Mouse (Mus musculus) left cerebral cortex, adult 8-10 months (tissue): ENCODE results near the gene Wdr91. TPM values are rescaled to one million over a fixed set of nuclear protein-coding genes. Genes with fewer than 3 reads are reported as not detected.

Source experiments
- DNase-seq, 2 experiments: peaks; one replicate each; pipeline ENCODE4 v3.0.0; 2022; ENCODE audit warnings: low spot score in 2 of 2
- total RNA-seq, 4 experiments: library from RNA; stranded (reverse); gene quantifications; 2 replicates each; pipeline ENCODE4 v1.2.4; 2022

The Wdr91 gene
- total RNA-seq, 4 experiments from 2014 or later: 35.9 to 39.9 (median 38.0) TPM

- DNase-seq: no peak
These were observed 8.5 kb upstream of the Wdr91 start for GRCm38 (mm10) chr6:34919146-34919545.

GRCm38 (mm10) chr6:34914462-34914861 is 3.8 kb upstream of the Wdr91 start:
- DNase-seq: no peak

DNA sequence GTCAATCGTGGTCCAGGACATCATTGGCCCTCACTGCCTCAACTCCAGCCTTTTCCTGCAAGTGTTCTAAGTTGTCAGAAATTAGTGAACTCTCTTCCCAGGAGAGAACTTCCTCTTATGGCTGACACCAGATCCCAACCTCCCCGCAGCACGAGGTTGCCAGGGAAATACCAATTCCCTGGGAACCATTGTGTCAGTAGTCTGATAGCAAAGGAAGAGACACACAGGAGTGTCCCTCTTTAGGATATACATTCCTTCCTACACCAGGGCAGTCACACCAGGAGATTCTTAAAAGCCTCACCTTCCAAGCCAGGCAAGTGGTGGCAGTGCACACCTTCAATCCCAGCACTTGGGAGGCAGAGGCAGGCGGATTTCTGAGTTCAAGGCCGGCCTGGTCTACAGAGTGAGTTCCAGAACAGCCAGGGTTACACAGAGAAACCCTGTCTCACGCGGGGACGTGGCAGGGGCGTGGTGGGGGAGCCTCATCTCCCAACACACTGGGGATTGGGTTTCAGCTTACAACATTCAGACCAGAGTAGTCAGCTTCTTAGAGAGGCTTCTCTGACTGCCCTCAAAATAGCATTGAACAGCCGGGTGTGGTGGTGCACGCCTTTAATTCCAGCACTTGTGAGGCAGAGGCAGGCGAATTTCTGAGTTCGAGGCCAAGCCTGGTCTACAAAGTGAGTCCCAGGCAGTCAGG is 2.8 kb upstream of the Wdr91 start:
- no peak for DNase-seq

DNA sequence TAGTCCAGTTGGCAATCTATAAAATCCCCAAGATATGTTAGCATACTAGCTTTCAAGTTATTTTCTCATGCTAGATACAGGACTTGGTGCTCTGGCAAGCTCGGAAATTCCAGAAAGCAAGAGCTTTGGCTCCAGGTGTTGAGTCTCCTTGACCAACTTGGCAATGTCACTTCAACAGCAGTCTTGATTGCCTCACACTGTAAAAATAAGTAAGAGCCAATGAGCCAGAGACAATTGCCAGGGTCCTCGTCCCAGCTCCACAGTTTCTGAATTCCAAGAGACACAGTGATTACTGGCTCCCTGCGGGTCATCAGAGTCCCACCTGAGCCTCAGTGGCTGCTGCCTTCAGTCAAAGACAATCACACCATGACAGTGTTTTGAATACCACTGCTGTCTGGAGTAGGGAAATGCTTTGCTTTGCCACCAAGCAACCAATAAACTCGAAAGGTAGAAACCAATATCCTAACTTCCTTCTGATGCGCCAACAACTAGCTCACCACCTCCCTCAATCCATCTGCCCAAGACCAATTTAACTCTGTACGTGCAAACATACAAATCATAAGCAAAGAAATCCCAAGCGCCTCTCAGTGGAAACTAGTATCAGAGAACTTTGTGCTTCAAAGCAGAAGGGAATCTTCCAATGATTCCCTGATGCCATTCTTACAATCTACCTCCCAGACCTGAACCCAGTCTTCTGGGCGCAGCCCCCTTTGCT is 888 bp downstream of the Wdr91 start:
- no peak for DNase-seq

GRCm38 (mm10) chr6:34907696-34908260 is 2.9 kb downstream of the Wdr91 start:
- no peak for DNase-seq

GRCm38 (mm10) chr6:34907121-34907614 is 3.5 kb downstream of the Wdr91 start:
- no peak for DNase-seq

- DNase-seq: peak in 1 of 2 experiments; percentile 33
These were observed 4.0 kb downstream of the Wdr91 start for GRCm38 (mm10) chr6:34906661-34907060.

DNA sequence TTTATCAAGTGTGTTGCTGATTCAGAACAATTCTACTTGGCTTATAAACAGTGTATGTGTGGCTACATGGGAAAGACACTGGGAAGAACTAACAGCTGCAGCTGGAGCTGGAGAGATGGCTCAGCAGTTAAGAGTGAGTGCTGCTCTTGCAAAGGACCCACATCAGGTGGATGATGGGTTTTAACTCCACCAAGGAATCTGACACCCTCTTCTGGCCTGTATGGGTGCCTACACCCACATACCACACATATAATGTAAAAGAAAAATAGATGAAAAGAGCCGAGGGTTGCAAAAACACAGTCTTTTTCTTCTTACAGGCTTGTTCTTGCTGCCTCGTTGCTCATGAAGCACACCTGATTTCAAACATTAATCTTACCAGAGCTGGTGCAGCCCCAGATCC is 4.6 kb downstream of the Wdr91 start:
- no peak for DNase-seq

- no peak for DNase-seq
These were observed 6.3 kb downstream of the Wdr91 start for GRCm38 (mm10) chr6:34904361-34904760.

DNA sequence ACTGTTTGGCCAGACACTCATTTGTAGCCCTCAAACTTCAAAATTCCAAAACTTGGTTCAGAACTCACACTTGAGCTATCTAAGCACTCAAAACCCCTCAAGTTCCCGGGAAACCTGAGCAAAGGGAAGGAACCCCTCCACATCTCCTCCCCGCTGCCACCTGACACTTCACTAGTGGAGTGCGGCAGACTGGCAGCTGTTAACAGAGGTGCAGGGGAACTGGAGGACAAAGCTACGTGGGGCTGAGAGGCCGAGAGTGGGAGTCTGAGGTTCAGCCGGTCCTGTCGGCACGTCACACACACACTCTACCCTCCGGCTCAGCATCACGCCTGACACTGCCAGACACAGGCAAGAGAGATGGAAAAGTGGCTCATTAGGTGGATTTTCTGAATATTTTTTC is 6.8 kb downstream of the Wdr91 start:
- DNase-seq: no peak

- DNase-seq: no peak
These were observed 7.2 kb downstream of the Wdr91 start for GRCm38 (mm10) chr6:34903441-34903840.

DNA sequence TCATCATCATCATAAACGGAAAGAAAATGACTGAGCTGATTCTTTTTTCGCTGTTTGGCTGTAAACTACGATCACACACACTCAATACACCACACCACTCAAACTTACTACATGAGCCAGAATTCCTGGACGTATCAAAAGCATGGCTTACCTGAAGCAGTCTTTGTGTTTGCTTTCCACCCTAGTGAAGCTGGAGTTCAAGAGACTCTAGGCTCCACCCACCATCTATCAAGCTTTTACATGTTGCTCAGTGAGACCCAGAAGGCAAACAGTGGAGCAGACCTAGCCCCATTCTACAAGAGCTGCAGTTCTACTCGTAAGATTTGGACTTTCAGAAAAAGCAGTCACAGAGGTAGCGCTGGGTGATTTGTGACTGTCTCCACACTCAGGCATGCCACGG is 8.1 kb downstream of the Wdr91 start:
- no peak for DNase-seq

- no peak for DNase-seq
These were observed 8.7 kb downstream of the Wdr91 start for GRCm38 (mm10) chr6:34901911-34902444.

- DNase-seq: no peak
These were observed 9.7 kb downstream of the Wdr91 start for GRCm38 (mm10) chr6:34900990-34901389.

GRCm38 (mm10) chr6:34899127-34899526 is 11.5 kb downstream of the Wdr91 start:
- DNase-seq: no peak

- DNase-seq: no peak
These were observed 14.4 kb downstream of the Wdr91 start for GRCm38 (mm10) chr6:34896168-34896780.

GRCm38 (mm10) chr6:34895569-34895968 is 15.1 kb downstream of the Wdr91 start:
- no peak for DNase-seq

GRCm38 (mm10) chr6:34889185-34889584 is 21.5 kb downstream of the Wdr91 start:
- DNase-seq: no peak

DNA sequence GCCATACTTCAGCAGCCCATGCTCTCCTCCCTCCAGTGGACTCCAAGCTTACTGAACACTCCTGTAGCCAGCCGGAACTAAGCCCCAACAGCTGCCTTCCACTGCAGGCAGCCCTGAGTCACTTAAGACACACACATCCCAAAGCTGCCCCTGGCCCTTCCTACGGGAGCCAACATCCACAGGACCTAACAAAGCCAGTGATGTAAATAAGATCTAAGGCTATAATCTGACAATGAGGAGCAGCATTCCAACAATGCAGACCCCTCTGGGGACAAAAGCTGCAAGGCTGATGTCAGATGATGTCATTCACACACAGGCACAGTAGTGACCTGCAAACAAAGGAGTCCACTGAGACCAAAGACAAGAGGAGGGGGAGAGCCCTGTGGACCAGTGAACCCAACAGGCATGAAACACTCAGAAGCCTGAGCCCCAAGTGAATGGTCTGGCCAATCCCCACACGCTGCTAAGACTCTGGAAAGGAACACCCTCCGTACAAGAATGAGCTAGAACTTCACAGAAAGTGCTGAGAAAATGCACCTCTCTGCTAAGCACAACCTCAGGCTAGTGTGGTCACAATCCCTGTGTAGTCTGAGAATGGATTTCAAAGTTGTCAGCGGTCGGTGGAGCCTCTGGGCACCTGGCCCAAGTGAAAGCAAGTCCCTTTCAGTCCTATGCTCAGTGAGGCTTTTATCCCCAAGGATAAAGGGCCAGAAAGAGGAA is 23.4 kb downstream of the Wdr91 start:
- no peak for DNase-seq

- no peak for DNase-seq
These were observed 26.0 kb downstream of the Wdr91 start for GRCm38 (mm10) chr6:34884724-34885123.

DNA sequence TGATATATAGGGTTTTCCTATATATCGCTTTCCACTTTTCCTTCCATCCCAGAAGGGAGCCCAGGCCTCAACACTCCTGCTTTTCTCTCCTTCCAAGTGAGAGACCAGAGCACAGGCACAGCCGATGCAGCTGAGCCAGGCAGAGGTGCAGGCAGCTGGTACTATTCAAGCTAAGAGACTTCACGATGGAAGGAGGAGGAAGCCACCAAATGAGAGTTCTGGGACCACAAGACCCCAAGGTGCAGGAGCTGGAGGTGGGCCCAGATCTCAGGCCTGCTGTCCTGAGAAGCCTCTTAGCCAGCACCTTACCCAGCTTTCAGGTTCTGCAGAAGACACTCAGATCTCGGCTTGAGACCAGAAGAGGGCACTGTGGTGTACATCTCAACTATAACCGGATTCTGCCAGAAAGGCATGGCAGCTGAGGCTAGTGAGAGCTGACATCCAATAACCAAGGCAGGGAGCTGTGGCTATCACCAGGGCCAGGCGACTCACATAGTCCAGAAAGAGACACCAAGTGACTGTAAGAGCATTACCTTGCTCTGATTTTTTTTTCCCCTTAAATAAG is 30.7 kb downstream of the Wdr91 start:
- DNase-seq: no peak
